Mouse (Mus musculus): ENCODE measurements around the gene Pik3ip1. TPM values are rescaled to one million over a fixed set of nuclear protein-coding genes. Genes with fewer than 3 reads are reported as not detected.

The Pik3ip1 gene
- total RNA-seq, 2 experiments from 2014 or later: 0.77 to 3.8 TPM

DNA sequence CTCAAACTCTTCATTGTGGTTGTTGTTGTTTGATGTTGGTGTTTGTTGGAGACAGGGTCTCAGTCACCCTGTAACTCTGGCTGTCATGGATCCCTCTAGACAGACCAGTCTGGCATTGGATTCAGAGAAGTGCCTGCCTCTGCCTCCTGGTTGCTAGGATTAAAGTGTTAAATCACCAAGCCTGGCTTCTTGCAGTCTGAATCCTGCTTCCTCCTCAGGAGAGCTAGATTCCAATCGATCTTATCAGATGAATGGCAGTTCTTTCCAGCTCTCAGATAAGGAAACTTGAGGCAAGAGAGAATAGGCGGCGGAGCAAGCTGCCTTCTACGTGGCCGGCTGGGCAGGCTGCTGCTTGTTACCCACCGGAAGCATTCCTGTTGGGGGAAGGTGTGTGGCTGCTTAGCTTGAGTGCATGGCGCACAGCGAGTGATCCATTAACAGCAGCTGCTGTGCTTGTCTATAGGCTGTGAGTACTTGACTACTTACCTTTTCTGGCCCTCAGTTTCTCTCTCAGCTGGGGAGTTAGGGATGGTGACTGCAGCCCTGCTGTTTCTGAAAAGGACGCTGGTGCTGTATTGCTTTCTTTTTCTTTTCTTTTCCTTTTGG is 4.6 kb downstream of the Pik3ip1 start:
- ATAC-seq (replicated peaks; ENCODE audit: low FRiP score, poor library complexity, severe bottlenecking): no peak

DNA sequence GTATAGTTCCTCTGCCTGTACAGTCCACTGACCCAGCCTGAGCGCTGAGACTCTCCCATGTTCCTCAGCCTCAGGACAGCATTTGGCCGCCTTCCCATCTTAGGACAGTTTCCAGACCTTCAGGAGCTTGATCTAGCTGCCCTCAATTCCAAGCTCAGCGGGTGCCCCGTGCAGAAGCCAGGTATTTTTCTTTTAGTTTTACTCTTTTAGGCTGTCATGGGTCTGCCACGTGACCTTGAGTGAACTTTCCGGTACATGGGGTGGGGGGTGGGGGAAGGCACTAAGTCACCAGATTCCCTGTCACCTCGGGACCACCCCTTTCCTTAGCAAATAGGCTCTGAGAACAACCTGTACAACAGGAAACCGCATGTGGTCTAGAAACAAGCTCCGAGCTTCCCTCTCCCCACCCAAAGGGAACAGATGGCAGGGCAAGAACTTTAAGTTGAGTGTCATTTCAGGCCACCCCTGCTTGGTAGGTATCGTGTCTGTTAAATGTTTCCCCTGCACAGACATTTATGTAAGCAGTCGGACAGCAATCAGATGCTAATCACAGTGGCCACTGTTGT is 5.5 kb downstream of the Pik3ip1 start:
- ATAC-seq (replicated peaks; ENCODE audit: low FRiP score, poor library complexity, severe bottlenecking): no peak

DNA sequence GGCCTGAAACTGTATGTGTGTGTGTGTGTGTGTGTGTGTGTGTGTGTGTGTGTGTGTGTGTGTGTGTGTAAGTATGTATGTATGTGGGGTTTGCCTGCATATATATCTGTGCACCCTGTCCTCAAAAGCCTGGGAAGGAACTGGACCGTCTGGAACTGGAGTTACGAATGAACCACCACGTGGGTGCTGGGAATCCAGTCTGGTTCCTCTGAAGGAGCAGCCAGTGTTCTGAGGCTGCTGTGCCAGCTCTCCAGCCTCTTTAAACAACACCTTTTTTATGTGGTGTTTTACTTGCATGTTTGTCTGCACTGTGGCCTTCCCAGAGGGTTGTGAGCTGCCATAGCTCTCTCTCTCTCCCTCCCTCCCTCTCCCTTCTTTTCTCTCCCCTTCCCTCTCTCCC is 6.4 kb downstream of the Pik3ip1 start:
- no peak for ATAC-seq (replicated peaks; ENCODE audit: low FRiP score, poor library complexity, severe bottlenecking)

DNA sequence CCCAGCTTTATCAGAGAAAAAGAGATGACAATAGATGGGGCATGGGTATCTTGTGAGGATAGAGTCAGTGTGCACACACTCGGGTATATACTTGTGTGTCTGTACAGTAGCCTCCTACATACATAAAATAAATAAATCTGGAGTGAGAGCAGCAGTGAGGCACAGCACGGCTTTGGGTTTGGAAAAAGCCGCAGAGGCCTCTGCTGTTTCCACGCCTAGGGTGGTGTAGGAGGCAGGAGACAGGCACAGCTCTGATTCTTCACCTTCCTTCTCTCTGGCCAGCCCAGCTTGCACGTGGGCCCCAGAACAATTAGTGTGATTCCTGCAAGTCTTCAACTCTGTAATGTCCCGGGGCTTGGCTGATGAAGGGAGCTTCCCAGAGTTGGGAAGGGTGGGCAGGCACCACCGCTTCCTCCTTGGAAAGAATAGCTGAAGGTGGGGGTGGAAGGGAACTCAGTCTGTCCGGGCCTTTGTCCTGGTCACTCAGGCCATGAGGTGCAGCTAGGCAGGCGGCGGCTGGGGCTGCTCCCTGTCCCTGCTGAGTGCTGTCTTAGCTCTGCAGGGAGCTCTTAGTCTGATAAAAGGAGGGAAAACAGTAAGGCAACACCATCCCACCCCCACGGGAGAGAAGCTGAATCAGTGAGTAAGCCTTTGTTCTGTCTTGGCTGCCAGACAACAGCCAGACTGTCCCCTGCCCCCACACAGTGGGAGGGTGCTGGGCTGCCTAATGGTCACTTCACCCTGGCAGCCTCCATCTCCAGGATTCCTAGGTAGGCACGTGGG is 7.2 kb downstream of the Pik3ip1 start:
- ATAC-seq (replicated peaks; ENCODE audit: low FRiP score, poor library complexity, severe bottlenecking): no peak

DNA sequence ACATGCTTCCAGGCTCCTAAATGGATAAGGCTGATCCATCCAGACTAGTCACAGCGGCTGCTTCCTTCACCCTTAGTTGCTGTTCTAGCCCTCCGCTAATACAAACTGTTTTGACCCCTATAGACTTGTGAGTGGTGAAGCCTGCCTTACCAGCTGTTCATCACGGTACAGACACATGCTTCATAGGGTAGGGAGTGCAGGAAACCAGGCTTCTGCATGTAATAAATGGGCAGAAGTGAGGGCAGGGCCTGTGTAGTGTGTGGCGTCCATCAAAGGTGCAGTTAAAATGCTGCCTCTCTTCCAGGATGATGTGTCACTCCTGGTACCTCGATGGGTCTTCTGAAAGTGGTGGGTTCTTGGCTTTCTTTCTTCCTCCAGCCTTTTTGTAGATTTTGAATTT is 7.8 kb downstream of the Pik3ip1 start:
- no peak for ATAC-seq (replicated peaks; ENCODE audit: low FRiP score, poor library complexity, severe bottlenecking)

DNA sequence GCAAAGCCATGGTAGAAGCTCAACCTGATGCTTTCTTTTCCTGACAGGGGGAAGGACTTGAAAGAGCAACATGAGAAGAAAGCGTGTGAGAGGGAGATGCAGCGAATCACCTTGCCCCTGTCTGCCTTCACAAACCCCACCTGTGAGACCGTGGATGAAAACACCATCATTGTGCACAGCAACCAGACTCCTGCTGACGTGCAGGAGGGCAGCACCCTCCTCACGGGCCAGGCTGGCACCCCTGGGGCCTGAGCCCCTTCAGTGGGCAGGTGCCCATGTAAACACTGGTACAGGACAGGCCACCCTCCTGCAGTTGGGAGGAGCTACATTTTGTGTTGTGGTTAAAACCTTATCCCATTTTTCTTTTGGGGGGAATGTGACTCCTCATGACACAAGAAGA is 11.3 kb downstream of the Pik3ip1 start:
- no peak for ATAC-seq (replicated peaks; ENCODE audit: low FRiP score, poor library complexity, severe bottlenecking)

DNA sequence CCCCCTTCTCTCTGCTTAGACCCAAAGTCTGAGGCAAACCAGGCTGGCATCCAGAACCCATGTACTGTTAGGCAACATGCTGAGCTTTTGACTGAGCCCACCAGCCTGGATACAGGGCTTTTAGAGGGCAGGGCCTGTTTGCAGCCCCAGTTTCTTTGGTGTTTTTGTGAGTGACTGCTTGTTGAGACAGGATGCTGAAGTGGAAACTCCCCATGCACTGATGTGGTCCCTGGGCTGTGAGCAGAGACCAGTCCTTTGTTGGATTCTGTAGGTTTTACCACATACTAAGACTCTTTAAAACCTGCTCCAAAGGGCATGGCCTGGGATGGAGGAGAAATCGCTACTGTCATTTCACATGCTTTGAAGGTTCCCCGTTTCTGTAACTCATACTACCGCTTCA is 14.7 kb downstream of the Pik3ip1 start:
- ATAC-seq (replicated peaks; ENCODE audit: low FRiP score, poor library complexity, severe bottlenecking): no peak

DNA sequence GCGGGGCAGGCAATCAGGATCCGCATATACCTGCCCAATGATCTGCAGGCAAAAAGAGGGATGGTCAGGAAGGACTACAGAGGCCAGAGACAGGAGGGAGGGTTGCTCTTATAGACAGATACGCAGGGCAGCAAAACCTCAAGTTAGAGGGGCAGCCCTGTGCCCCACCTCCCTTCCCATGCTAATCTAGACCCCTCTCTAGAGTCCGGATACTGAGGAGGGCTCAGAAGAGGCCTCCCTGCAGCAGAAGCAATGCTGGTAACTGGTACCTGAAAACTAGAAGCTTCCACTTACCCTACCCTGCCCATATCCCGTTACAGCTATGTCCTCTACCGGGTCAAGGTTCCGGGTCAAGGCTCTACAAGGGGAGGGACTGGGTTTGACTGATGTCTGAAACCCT is 16.1 kb downstream of the Pik3ip1 start:
- no peak for ATAC-seq (replicated peaks; ENCODE audit: low FRiP score, poor library complexity, severe bottlenecking)

DNA sequence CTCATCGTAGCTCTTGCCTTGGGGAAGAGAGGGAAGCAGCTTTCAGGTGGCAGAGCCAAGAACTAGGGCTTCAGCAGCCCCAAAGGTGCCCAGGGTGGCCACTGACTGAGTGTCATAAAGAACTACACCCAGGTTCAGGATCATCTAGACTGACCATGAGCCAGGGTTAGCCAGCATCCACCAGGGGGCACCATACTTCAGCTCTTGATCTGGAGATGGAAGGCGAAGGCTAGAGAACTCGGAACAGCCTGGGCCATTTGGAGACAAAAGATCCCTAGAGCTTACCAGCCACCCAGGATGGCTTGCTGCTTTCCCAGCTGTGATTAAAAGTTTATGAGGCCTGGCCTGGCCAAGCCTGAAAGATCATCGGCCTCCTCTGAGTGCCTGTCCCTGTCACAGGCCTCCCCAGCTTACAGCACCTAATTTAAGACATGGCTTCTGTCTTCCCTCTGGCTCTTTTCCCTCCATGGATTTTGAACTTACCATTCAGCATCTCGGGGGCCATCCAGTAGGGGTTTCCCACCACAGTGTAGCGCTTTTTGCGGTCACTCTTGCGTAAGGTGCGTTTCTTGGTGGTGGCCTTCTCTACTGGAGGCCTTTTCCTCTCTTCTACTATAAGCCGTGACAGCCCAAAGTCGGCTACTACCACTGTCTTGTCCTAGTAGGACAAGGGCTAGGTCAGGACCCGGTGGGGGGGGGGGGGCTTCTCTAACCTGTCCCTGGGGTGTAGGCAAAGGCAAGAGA is 17.1 kb downstream of the Pik3ip1 start:
- ATAC-seq (replicated peaks; ENCODE audit: low FRiP score, poor library complexity, severe bottlenecking): peak; percentile 77

DNA sequence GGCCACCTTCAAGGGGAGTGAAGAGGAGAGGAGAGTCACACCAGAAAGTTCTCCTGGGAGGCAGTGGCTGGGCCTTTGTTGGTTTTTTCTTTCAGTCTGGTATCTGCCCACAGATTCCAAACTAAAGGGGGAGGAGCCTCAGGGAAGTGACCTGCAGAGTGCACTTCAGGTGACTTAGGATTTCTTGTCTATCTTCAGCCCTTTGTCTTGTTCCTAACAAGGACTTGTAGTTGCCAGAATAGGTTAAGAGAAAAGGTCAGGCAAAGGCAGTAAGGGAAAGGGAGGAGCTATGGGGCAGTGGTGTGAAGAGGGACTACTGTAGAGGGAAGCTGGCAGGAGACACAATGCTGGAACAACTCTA is 17.6 kb downstream of the Pik3ip1 start:
- no peak for ATAC-seq (replicated peaks; ENCODE audit: low FRiP score, poor library complexity, severe bottlenecking)

DNA sequence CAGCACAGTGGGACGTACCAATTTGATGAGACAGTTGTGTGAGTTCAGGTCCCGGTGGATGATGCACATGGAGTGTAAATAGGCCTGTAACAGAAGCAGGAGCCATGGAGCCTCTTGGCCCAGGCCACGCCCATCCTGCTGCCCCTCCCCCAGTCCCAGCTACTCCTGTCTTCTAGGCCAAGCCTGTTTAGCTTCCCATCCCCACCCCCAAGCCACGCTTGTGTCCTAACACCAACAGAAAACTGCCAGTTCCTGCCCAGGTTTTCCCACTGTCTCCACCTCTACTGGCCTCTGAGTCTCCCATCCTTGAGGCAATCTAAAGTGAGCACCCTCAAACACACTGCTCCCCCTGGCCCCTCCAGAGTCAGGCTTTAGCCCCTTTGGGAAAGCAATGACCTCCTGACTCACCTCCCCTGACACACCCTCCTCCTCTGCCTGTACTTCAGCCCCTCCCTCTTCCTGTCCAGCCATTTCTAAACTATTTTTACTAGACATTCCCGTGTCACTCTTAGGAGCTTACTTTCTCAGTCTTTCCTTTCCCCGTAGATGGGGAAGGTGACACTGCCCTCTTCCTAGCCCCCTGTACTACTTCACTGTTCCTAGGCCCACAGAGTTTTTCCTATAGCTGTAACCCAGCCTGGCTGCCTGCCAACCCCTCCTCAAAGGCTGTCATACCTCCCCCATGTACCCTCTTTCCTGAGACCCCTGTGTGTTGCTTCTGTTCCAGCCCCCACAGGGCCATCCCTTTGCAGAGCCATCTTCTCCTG is 18.6 kb downstream of the Pik3ip1 start:
- no peak for ATAC-seq (replicated peaks; ENCODE audit: low FRiP score, poor library complexity, severe bottlenecking)

DNA sequence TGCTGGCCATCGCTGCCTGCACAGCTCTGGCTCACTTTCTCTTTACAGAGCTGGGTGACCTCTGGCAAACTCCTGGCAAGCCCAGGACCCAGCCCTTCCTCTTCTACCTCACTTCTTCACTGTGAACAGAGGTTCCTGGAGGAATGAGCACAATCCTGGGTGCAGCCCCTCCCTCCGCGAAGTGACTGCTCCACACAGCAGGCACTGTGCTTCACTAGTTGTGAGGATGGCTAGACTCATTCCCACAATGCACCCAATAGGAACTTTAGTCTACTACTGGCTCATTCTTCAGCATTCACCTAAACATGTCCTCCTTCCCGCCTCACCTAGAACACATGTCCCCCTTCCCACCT is 19.1 kb downstream of the Pik3ip1 start:
- ATAC-seq (replicated peaks; ENCODE audit: low FRiP score, poor library complexity, severe bottlenecking): no peak

DNA sequence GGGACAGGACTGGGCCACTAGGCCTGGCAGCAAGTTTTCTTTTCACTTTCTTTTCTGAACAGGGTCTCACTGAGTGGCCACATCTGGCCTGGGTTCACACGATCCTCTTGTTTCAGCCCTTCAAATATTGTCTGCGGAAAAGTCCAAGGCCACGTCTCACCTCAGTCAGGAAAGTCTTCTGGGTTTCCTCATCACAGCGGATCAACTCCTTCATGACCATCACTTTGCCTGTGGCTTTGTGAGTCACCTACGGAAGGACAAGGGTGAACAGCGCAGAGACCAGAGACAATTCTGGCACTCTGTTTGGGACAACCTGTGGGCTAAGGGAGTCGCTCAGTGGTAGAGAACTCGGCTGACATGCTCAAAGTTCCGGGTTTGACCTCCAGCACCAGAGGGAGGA is 21.9 kb downstream of the Pik3ip1 start:
- no peak for ATAC-seq (replicated peaks; ENCODE audit: low FRiP score, poor library complexity, severe bottlenecking)

DNA sequence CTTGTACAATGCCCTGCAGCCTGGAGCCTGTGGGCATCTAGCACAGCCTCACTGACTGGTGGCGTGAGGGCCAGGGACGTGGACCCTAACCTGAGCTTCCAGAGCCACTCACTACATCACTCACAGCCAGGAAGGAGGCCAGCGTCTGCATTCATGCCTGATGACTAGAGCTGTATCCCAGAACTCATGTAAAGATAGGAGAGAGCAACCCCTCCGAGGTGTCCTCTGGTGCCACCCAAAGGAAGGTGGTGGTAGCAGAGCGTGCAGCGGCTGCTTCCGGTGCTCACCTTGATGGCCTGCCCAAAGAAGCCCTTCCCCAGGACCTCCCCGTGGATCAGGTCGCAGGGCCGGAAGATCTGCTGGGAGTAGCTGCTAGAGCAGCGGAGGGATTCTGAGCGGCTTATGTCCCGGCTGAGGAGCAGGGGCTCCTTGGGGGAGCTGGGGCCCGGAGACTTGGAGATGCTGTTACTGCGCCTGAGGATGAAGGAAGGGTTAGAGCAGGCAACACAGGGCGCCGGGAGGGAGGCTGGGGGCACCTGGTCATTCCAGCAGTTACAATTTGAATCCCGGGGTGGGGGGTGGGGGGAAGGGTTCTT is 22.9 kb downstream of the Pik3ip1 start:
- no peak for ATAC-seq (replicated peaks; ENCODE audit: low FRiP score, poor library complexity, severe bottlenecking)

DNA sequence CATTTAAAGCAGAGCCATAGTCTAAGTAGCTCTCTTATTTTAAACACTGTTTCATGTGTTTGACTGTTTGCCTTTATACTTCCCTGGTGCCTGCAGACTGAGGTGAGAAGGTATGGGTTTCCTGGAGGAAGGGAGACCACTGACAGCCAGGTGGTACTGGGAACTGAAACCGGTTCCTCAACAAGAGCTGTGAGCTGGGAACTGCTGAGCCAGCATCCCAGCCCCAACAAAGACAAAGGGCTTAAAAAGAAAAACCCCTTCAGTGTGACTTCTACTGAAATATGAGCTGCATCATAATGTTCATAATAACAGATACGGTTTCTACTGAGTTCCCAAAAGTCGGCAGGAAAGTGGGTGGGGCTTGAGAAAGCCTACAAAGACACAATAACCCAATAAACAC is 32.7 kb downstream of the Pik3ip1 start:
- no peak for ATAC-seq (replicated peaks; ENCODE audit: low FRiP score, poor library complexity, severe bottlenecking)

DNA sequence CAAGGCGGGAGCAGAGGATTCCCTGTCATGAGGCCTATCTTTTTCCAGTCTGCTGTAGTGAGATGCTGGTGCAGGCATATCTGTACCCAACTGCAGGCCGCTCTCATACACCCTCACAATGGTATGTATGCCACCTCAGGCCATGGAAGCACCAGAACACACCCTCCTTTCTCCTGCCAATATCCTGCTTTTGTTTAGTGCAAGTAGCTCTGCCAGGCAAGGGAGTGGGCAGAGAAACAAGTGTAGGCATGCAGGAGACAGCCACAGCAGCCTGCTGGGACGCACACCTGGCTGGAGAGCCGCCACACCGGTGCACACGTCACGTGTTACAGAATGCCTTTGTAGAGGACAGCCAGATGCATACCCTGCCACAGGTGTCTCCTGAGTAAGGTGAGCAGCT is 36.2 kb downstream of the Pik3ip1 start:
- no peak for ATAC-seq (replicated peaks; ENCODE audit: low FRiP score, poor library complexity, severe bottlenecking)

DNA sequence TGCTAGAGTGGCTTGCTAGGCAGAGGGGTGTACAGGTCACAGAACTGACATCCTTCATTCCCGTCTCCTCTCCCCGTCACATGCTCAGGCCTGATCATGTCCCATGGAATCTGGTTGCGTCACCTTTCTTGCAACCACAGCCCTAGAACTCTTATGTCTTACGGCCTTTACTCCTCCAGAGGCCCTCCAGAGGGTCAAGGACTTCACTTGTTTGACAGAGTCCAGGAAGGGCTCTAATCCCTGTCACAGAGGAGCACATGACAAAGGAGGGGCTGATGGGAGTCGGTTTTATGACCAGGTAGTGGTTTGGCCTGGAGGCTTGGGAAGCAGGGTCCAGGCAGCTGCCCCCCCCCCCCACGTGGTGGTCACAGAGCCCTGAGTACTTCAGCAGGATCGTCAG is 38.8 kb downstream of the Pik3ip1 start:
- ATAC-seq (replicated peaks; ENCODE audit: low FRiP score, poor library complexity, severe bottlenecking): no peak

DNA sequence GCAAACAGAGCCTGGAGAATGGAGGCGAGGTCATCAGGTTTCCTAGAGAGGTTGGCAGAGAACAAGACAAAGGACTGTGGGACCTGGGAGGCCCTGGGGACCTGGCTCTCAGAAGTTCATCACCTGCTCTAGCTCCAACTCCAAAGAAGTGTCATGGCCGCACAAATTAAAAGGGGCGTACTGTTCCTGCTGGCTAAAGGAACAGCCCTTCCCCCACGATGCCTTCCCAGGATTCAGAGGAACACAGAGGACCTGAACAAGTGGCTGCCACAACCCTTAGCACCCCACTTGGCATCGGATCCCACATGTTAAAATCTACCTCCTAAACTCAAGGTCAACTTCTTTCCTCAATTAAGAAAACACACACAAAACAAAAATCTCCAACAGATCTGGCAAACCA is 39.2 kb downstream of the Pik3ip1 start:
- ATAC-seq (replicated peaks; ENCODE audit: low FRiP score, poor library complexity, severe bottlenecking): no peak

DNA sequence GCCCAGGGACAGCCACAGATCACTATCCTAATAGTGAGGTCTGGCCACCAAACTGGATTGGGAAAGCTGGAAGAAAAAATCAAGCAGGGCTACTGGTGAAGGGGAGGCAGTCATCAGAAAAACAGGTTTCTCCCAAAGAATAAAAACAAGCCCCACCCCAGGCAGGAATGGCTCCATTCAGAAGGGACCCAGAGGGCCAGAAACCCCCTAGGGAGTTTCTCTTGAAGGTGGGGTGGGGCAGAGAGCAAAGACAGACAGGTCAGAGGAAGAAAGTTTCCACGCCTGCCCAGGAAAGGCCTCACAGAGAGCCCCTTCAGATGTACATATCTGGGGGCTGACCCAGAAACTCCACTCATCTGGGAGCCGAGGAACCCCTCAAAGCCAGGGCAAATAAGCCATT is 40.0 kb downstream of the Pik3ip1 start:
- no peak for ATAC-seq (replicated peaks; ENCODE audit: low FRiP score, poor library complexity, severe bottlenecking)

All from erythroblast, adult 5-6 weeks (primary cell).